Mouse (Mus musculus) thymus, adult 18-20 months (tissue): ENCODE measurements around the gene Traf4.
A peak's percentile ranks its signal among the peaks of the same experiment; 100 is the strongest.
"Not testable (repeated sequence)": the region's sequence is repeated elsewhere in the genome, so short reads cannot be mapped to it uniquely, and the experiment has no call there.

Experiments used
- DNase-seq, 2 experiments: peaks; one replicate each; pipeline ENCODE4 v3.0.0; 2022; ENCODE audit warnings: mixed read lengths in 2 of 2

Traf4 gene

GRCm38 (mm10) chr11:78136132-78136531, 29.3 kb downstream of the Traf4 start:
- DNase-seq = no peak

DNA sequence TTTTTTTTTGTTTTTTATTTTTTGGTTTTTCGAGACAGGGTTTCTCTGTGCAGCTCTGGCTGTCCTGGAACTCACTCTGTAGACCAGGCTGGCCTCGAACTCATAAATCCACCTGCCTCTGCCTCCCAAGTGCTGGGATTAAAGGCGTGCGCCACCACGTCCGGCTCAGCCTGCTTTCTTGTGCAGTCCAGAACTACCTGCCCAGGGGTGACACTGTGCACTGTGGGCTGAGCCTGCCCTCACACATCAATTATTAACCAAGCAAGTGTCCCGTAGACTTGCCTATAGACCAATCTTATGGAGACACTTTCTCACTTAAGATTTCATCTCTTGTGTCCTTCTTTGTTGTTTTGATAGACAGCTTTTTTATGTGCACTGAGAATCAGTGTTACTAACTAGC, 30.1 kb downstream of the Traf4 start:
- not testable (repeated sequence) for DNase-seq

- DNase-seq = no peak
Measured at GRCm38 (mm10) chr11:78134344-78134743, 31.0 kb downstream of the Traf4 start.

GRCm38 (mm10) chr11:78133915-78134314, 31.5 kb downstream of the Traf4 start:
- DNase-seq = no peak

DNA sequence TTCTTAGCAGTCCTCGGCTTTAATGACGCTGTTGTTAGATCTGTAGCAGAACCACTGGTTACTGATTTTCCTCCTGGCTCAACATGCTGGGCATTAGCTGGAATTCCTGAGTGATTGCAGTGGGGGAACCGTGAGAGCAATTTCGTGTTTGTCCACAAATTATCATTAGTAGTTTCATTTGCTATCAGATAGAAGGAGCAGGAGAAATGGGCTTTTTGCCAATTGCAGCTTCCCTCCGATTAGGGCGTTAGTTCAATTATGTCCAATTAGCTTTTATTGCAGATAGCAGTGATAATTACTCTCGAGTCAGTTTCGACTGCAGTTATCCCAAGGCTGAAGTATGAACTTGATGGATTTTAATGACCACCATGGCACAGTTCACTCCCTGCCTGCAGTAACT, 35.9 kb downstream of the Traf4 start:
- no peak for DNase-seq

GRCm38 (mm10) chr11:78126739-78127138, 38.6 kb downstream of the Traf4 start:
- DNase-seq = no peak

DNA sequence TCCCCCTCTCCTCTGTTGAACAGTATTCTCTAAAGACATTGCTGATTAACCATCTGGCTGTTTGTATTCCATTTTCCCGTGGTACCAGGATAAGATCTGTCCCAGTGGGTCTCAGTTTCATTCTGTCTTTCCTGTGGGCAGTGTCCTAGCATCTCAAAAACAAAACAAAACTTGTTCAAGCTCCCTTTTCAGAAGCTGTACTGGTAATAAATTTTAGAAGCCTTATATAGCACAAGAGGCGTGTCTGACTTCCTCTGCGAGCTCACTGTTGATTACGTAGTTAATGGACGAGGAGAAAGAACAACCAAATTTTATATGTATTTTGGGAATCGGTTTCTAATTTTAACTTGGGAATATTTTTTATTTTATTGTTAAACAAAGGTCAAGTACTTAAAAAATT, 39.7 kb downstream of the Traf4 start:
- no peak for DNase-seq

GRCm38 (mm10) chr11:78123782-78124181, 41.6 kb downstream of the Traf4 start:
- no peak for DNase-seq

DNA sequence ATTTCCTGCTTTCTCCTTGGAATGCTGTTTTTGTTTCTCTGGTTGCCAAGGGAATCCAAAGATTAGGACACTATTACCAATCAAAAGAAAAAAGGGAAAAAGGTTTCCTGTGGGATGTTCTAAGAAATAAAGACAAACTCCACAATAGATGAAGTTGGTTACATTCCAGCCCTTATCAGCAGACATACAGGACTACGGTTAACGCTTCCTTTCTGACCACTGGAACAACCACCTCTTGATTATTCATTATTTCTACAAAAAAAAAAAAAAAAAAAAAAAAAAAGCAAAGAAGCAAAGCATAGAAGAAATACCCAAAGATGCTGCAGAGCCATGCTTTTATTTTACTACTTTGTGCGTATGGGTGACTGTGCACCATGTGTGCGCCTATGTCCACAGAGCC, 42.6 kb downstream of the Traf4 start:
- DNase-seq = no peak

- DNase-seq = no peak
Measured at GRCm38 (mm10) chr11:78121176-78121575, 44.2 kb downstream of the Traf4 start.

DNA sequence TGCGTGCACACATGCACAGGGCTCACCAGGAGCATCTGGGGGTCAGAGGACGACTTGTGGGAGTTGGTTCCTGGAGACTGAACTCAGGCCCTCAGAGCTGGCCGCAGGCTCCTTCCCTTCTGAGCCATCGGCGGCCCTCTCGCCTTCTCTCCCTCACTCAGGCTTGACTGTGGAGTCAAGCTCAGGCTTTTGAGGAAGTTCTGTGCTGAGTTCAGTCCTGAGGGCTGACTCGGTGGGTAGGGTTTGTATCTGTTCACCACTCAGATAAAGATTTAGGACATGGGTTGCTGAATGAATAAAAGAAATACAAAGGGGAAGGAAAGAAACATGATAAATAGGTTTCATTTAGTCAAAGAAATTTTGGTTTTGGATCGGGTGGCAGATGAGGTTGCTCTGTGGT, 45.5 kb downstream of the Traf4 start:
- DNase-seq = no peak

DNA sequence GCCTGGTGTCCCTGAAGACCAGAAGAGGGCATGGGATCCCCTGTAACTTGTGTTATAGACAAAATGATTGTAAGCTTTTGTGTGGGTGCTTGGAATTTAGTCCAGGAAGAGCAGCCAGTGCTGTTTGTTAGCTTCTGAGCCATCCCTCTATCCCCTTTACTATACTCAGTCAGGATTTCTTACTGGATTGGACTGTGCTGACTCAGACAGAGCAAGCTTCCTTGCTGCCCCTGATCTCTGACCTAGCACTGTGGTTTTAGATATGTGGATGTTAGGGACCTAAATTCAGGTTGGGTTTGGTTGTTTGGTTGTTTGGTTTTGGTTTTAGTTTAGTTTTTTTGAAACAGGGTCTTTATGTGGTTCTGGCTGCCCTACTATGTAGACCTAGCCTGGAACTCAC, 46.9 kb downstream of the Traf4 start:
- DNase-seq = no peak

DNA sequence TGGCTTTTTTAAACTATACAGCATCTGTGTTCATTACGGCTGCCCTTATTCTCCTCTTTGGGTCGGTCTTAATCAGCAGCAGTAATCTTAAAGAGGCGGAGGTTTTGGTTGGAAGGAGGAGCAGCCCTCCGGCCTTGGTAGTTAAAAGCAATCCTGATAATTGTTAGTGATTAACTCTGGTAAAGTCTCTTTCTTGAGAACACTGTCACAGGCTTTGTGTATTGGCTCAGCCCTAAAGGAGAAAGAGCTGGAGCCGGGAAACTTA, 49.3 kb downstream of the Traf4 start:
- no peak for DNase-seq

- peak; percentile 79 to 83 for DNase-seq
Measured at GRCm38 (mm10) chr11:78115367-78116145, 49.8 kb downstream of the Traf4 start.

- no peak for DNase-seq
Measured at GRCm38 (mm10) chr11:78114676-78115366, 50.6 kb downstream of the Traf4 start.

DNA sequence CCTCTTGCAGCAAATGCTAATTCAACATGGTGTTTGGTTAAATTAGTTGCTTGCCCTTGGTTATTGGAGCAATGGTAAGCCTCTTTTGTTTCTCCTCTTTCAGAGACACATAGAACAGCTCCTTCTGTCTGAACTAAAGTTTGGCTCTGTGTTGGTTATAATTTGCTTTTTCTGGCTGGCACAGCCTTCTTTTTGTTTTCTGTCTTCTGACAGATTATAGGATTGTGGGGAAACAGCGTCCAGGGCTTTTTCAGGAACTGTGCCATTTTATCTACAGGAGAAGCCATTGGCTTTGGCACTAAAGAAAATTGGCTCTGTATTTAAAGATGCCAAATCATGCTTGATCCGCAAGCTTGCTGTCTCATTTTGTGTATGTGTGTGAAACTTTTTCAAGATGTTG, 51.8 kb downstream of the Traf4 start:
- no peak for DNase-seq
